Mouse (Mus musculus): Measurements from ENCODE around the gene 4930426L09Rik. TPM values are rescaled to one million over a fixed set of nuclear protein-coding genes. Genes with fewer than 3 reads are reported as not detected.

The 4930426L09Rik gene
- polyA plus RNA-seq, 1 experiment from 2014 or later: not detected

GRCm38 (mm10) chr2:18965950-18966349 lies 32.2 kb upstream of the 4930426L09Rik start:
- WGBS: 87% methylated on average over 2 of the region's 2 CpGs
- H3K9ac ChIP-seq (ENCODE audit: low read length): no peak overlapping the region
- no peaks in the 10 kb centered on the region for H3K9me3 ChIP-seq (ENCODE audit: control insufficient read depth, low read length)
- no peaks in the 10 kb centered on the region for H3K36me3 ChIP-seq (ENCODE audit: control insufficient read depth, insufficient read depth, low read length)
- no peak for ATAC-seq (ENCODE audit: low read depth)
- H3K27me3 ChIP-seq (ENCODE audit: control insufficient read depth, insufficient read depth, low read depth, low read length): no peaks in the 10 kb centered on the region
- H3K4me1 ChIP-seq (replicated peaks; ENCODE audit: control insufficient read depth, insufficient read depth, low read length): peaks cover 10% of the 10 kb centered on the region
- H3K27ac ChIP-seq (ENCODE audit: low read length): no peak overlapping the region
- no peak overlapping the region for H3K4me2 ChIP-seq (ENCODE audit: low read depth, low read length)
- no peak overlapping the region for H3K4me3 ChIP-seq (ENCODE audit: low read length)

- no peaks in the 10 kb centered on the region for H3K27me3 ChIP-seq (ENCODE audit: control insufficient read depth, insufficient read depth, low read depth, low read length)
- H3K36me3 ChIP-seq (ENCODE audit: control insufficient read depth, insufficient read depth, low read length): no peaks in the 10 kb centered on the region
- no peak overlapping the region for H3K9ac ChIP-seq (ENCODE audit: low read length)
- ATAC-seq (ENCODE audit: low read depth): no peak
- no peaks in the 10 kb centered on the region for H3K9me3 ChIP-seq (ENCODE audit: control insufficient read depth, low read length)
- WGBS: 91% methylated on average over 5 of the region's 5 CpGs
- H3K27ac ChIP-seq (ENCODE audit: low read length): no peak overlapping the region
- H3K4me1 ChIP-seq (replicated peaks; ENCODE audit: control insufficient read depth, insufficient read depth, low read length): peaks cover 10% of the 10 kb centered on the region
- no peak overlapping the region for H3K4me3 ChIP-seq (ENCODE audit: low read length)
- no peak overlapping the region for H3K4me2 ChIP-seq (ENCODE audit: low read depth, low read length)
Measured at GRCm38 (mm10) chr2:18966566-18966965, 31.6 kb upstream of the 4930426L09Rik start.

GRCm38 (mm10) chr2:18967451-18968063 lies 30.6 kb upstream of the 4930426L09Rik start:
- no peaks in the 10 kb centered on the region for H3K27me3 ChIP-seq (ENCODE audit: control insufficient read depth, insufficient read depth, low read depth, low read length)
- H3K9me3 ChIP-seq (ENCODE audit: control insufficient read depth, low read length): no peaks in the 10 kb centered on the region
- no peak overlapping the region for H3K9ac ChIP-seq (ENCODE audit: low read length)
- H3K4me1 ChIP-seq (replicated peaks; ENCODE audit: control insufficient read depth, insufficient read depth, low read length): peaks cover 10% of the 10 kb centered on the region
- H3K27ac ChIP-seq (ENCODE audit: low read length): no peak overlapping the region
- WGBS: 91% methylated on average over 5 of the region's 5 CpGs
- H3K4me2 ChIP-seq (ENCODE audit: low read depth, low read length): no peak overlapping the region
- ATAC-seq (ENCODE audit: low read depth): no peak
- no peak overlapping the region for H3K4me3 ChIP-seq (ENCODE audit: low read length)
- H3K36me3 ChIP-seq (ENCODE audit: control insufficient read depth, insufficient read depth, low read length): no peaks in the 10 kb centered on the region

GRCm38 (mm10) chr2:18969066-18969681 lies 29.0 kb upstream of the 4930426L09Rik start:
- 21% methylated on average over 5 of the region's 5 CpGs for WGBS
- Histone ChIP-seq H3K9ac (ENCODE audit: low read length) (no peak overlapping the region), H3K27ac (ENCODE audit: low read length) (no peak overlapping the region), H3K4me3 (ENCODE audit: low read length) (no peak overlapping the region), H3K4me2 (ENCODE audit: low read depth, low read length) (no peak overlapping the region), H3K36me3 (ENCODE audit: control insufficient read depth, insufficient read depth, low read length) (no peaks in the 10 kb centered on the region), H3K9me3 (ENCODE audit: control insufficient read depth, low read length) (peaks cover 3% of the 10 kb centered on the region; the same call in 1 of the 2 replicates), H3K4me1 (replicated peaks; ENCODE audit: control insufficient read depth, insufficient read depth, low read length) (peaks cover 10% of the 10 kb centered on the region), H3K27me3 (ENCODE audit: control insufficient read depth, insufficient read depth, low read depth, low read length) (no peaks in the 10 kb centered on the region)
- peak; percentile 59 for ATAC-seq (ENCODE audit: low read depth)

GRCm38 (mm10) chr2:18970461-18970860 lies 27.7 kb upstream of the 4930426L09Rik start:
- H3K9ac ChIP-seq (ENCODE audit: low read length): no peak overlapping the region
- H3K4me3 ChIP-seq (ENCODE audit: low read length): no peak overlapping the region
- H3K27me3 ChIP-seq (ENCODE audit: control insufficient read depth, insufficient read depth, low read depth, low read length): no peaks in the 10 kb centered on the region
- peaks cover 3% of the 10 kb centered on the region; the same call in 1 of the 2 replicates for H3K9me3 ChIP-seq (ENCODE audit: control insufficient read depth, low read length)
- no peak overlapping the region for H3K27ac ChIP-seq (ENCODE audit: low read length)
- WGBS: 61% methylated on average over 2 of the region's 2 CpGs
- ATAC-seq (ENCODE audit: low read depth): no peak
- H3K4me2 ChIP-seq (ENCODE audit: low read depth, low read length): no peak overlapping the region
- H3K4me1 ChIP-seq (replicated peaks; ENCODE audit: control insufficient read depth, insufficient read depth, low read length): peaks cover 10% of the 10 kb centered on the region
- no peaks in the 10 kb centered on the region for H3K36me3 ChIP-seq (ENCODE audit: control insufficient read depth, insufficient read depth, low read length)

GRCm38 (mm10) chr2:18971564-18971963 lies 26.6 kb upstream of the 4930426L09Rik start:
- H3K9ac ChIP-seq (ENCODE audit: low read length): no peak overlapping the region
- no peak for ATAC-seq (ENCODE audit: low read depth)
- no peaks in the 10 kb centered on the region for H3K27me3 ChIP-seq (ENCODE audit: control insufficient read depth, insufficient read depth, low read depth, low read length)
- H3K4me1 ChIP-seq (replicated peaks; ENCODE audit: control insufficient read depth, insufficient read depth, low read length): peaks cover 10% of the 10 kb centered on the region
- no peak overlapping the region for H3K4me2 ChIP-seq (ENCODE audit: low read depth, low read length)
- no peak overlapping the region for H3K4me3 ChIP-seq (ENCODE audit: low read length)
- WGBS: 85% methylated on average over 3 of the region's 3 CpGs
- H3K36me3 ChIP-seq (ENCODE audit: control insufficient read depth, insufficient read depth, low read length): no peaks in the 10 kb centered on the region
- H3K27ac ChIP-seq (ENCODE audit: low read length): no peak overlapping the region
- H3K9me3 ChIP-seq (ENCODE audit: control insufficient read depth, low read length): peaks cover 3% of the 10 kb centered on the region; the same call in 1 of the 2 replicates

GRCm38 (mm10) chr2:18974882-18975645 lies 23.1 kb upstream of the 4930426L09Rik start:
- 0 out of 2 replicates have a peak, but pooled peaks cover 2% of the 10 kb centered on the region for H3K4me1 ChIP-seq (replicated peaks; ENCODE audit: control insufficient read depth, insufficient read depth, low read length)
- no peaks in the 10 kb centered on the region for H3K27me3 ChIP-seq (ENCODE audit: control insufficient read depth, insufficient read depth, low read depth, low read length)
- no peak overlapping the region for H3K4me3 ChIP-seq (ENCODE audit: low read length)
- ATAC-seq (ENCODE audit: low read depth): no peak
- no peak overlapping the region for H3K9ac ChIP-seq (ENCODE audit: low read length)
- no peaks in the 10 kb centered on the region for H3K36me3 ChIP-seq (ENCODE audit: control insufficient read depth, insufficient read depth, low read length)
- no peak overlapping the region for H3K27ac ChIP-seq (ENCODE audit: low read length)
- H3K4me2 ChIP-seq (ENCODE audit: low read depth, low read length): no peak overlapping the region
- WGBS: 62% methylated on average over 4 of the region's 4 CpGs
- H3K9me3 ChIP-seq (ENCODE audit: control insufficient read depth, low read length): peaks cover 3% of the 10 kb centered on the region; the same call in 1 of the 2 replicates

GRCm38 (mm10) chr2:18976175-18976574 lies 22.0 kb upstream of the 4930426L09Rik start:
- Histone ChIP-seq H3K9ac (ENCODE audit: low read length) (no peak overlapping the region), H3K9me3 (ENCODE audit: control insufficient read depth, low read length) (peaks cover 3% of the 10 kb centered on the region; the same call in 1 of the 2 replicates), H3K4me1 (replicated peaks; ENCODE audit: control insufficient read depth, insufficient read depth, low read length) (0 out of 2 replicates have a peak, but pooled peaks cover 2% of the 10 kb centered on the region), H3K4me2 (ENCODE audit: low read depth, low read length) (no peak overlapping the region), H3K27me3 (ENCODE audit: control insufficient read depth, insufficient read depth, low read depth, low read length) (no peaks in the 10 kb centered on the region), H3K4me3 (ENCODE audit: low read length) (no peak overlapping the region), H3K36me3 (ENCODE audit: control insufficient read depth, insufficient read depth, low read length) (no peaks in the 10 kb centered on the region), H3K27ac (ENCODE audit: low read length) (no peak overlapping the region)
- WGBS: 75% methylated on average over 2 of the region's 2 CpGs
- no peak for ATAC-seq (ENCODE audit: low read depth)

GRCm38 (mm10) chr2:18977201-18977805 lies 20.8 kb upstream of the 4930426L09Rik start:
- 67% methylated on average over 10 of the region's 10 CpGs for WGBS
- no peak overlapping the region for H3K9ac ChIP-seq (ENCODE audit: low read length)
- H3K27ac ChIP-seq (ENCODE audit: low read length): no peak overlapping the region
- H3K4me1 ChIP-seq (replicated peaks; ENCODE audit: control insufficient read depth, insufficient read depth, low read length): 0 out of 2 replicates have a peak, but pooled peaks cover 2% of the 10 kb centered on the region
- no peak overlapping the region for H3K4me2 ChIP-seq (ENCODE audit: low read depth, low read length)
- no peaks in the 10 kb centered on the region for H3K36me3 ChIP-seq (ENCODE audit: control insufficient read depth, insufficient read depth, low read length)
- no peak for ATAC-seq (ENCODE audit: low read depth)
- peaks cover 3% of the 10 kb centered on the region; the same call in 1 of the 2 replicates for H3K9me3 ChIP-seq (ENCODE audit: control insufficient read depth, low read length)
- H3K27me3 ChIP-seq (ENCODE audit: control insufficient read depth, insufficient read depth, low read depth, low read length): no peaks in the 10 kb centered on the region
- no peak overlapping the region for H3K4me3 ChIP-seq (ENCODE audit: low read length)
